In the genomic region with DNA sequence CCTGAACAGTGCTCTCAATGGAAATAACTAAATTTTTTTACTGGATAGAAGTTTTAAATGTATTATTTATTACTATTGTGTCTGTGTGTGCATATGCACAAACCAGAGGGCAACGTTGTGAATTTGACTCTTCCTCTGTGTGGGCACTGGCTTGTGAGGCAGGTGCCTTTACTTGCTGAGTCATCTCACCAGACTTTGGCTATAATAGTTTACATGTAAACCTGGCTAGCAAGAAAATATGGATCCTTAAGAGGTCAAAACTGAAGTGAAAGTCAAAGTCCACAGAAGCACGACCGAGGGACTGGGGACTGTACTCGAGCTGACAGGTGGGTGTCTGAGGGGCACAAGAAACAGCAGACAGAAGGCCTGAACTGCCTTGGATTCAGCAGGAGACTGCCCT, we compare ENCODE assay signal across 19 mouse cellular contexts. TPM values are rescaled to one million over a fixed set of nuclear protein-coding genes. Genes with fewer than 3 reads are reported as not detected.
DNase-seq lines count a peak whose midpoint lies in the region; ATAC-seq lines count a peak whose summit lies in the region.
"Had no signal": no experiment of that assay in that cellular context is flagged by ENCODE, and none has a peak within 500 bp of the region (broad histone marks: within the 10 kb centered on the region; RNA-seq: fewer than 3 reads in every experiment).

No protein-coding gene starts in this region.

- peaks cover 29% of the 10 kb centered on the region for H3K4me1 ChIP-seq in heart, embryonic 12.5 days (replicated peaks)
- peaks cover 47% of the 10 kb centered on the region for H3K4me1 ChIP-seq in megakaryocyte, embryonic 14.5 days
- H3K4me1 ChIP-seq: embryonic facial prominence, embryonic 12.5 days; forebrain, embryonic 15.5 days; hindbrain, embryonic 10.5 days had no signal

- H3K27ac ChIP-seq in heart, embryonic 12.5 days (ENCODE audit: poor library complexity, severe bottlenecking), result no peak overlapping the region
- H3K27ac ChIP-seq: embryonic facial prominence, embryonic 12.5 days; forebrain, embryonic 15.5 days; hindbrain, embryonic 10.5 days; hindbrain, embryonic 14.5 days; intestine, embryonic 15.5 days had no signal

- no peaks in the 10 kb centered on the region for H3K9me3 ChIP-seq in heart, embryonic 12.5 days (replicated peaks)
- no peaks in the 10 kb centered on the region for H3K9me3 ChIP-seq in megakaryocyte, embryonic 14.5 days
- H3K9me3 ChIP-seq: embryonic facial prominence, embryonic 12.5 days; forebrain, embryonic 15.5 days; G1E; hindbrain, embryonic 10.5 days; intestine, embryonic 15.5 days had no signal

- H3K27me3 ChIP-seq in heart, embryonic 12.5 days (replicated peaks), result no peaks in the 10 kb centered on the region
- no peaks in the 10 kb centered on the region for H3K27me3 ChIP-seq in megakaryocyte, embryonic 14.5 days (replicated peaks)
- H3K27me3 ChIP-seq: embryonic facial prominence, embryonic 12.5 days; forebrain, embryonic 15.5 days; intestine, embryonic 15.5 days had no signal

- H3K36me3 ChIP-seq in heart, embryonic 12.5 days, result peaks cover 15% of the 10 kb centered on the region
- H3K36me3 ChIP-seq in megakaryocyte, embryonic 14.5 days (replicated peaks; ENCODE audit: low read length), result peaks cover 57% of the 10 kb centered on the region
- H3K36me3 ChIP-seq: intestine, embryonic 15.5 days had no signal

- no peak for DNase-seq in heart, adult 9 months (ENCODE audit: low spot score in 2 of 2)
- peak; percentile 65 for DNase-seq in kidney, adult 9 months
- no peak for DNase-seq in kidney, adult 18-20 months
- no peak for DNase-seq in cerebellum, adult 9-10 months
- DNase-seq: adrenal gland, postnatal 10 days; cerebellum, adult 11 months; cerebellum, adult 8-10 months; cerebellum, postnatal 25 days; gastrocnemius, postnatal 36 days; heart, adult 18-20 months had no signal

- H3K4me3 ChIP-seq in heart, embryonic 12.5 days, result no peak overlapping the region
- peak overlapping the region; percentile 24 for H3K4me3 ChIP-seq in megakaryocyte, embryonic 14.5 days (replicated peaks)
- H3K4me3 ChIP-seq: embryonic facial prominence, embryonic 12.5 days; forebrain, embryonic 15.5 days; hindbrain, embryonic 10.5 days; intestine, embryonic 15.5 days had no signal

- H3K4me2 ChIP-seq in heart, embryonic 12.5 days, result no peak overlapping the region
- H3K4me2 ChIP-seq: embryonic facial prominence, embryonic 12.5 days; forebrain, embryonic 15.5 days; hindbrain, embryonic 14.5 days; intestine, embryonic 15.5 days had no signal

- ATAC-seq in heart, embryonic 12.5 days (ENCODE audit: insufficient number of reproducible peaks, low FRiP score), result no peak
- ATAC-seq in megakaryocyte, adult 5-6 weeks (ENCODE audit: poor library complexity, severe bottlenecking), result no peak
- ATAC-seq: forebrain, embryonic 15.5 days; intestine, embryonic 15.5 days had no signal

- H3K9ac ChIP-seq in heart, embryonic 12.5 days, result 0 out of 2 replicates have a peak overlapping the region, but pooled peaks have one; percentile 26
- H3K9ac ChIP-seq: embryonic facial prominence, embryonic 12.5 days; forebrain, embryonic 15.5 days; hindbrain, embryonic 14.5 days; intestine, embryonic 15.5 days had no signal

- 75% methylated on average over 4 of the region's 4 CpGs for WGBS in heart, embryonic 12.5 days

RNA-seq across cellular contexts. Expression of gene Mrnip, which starts 8.5 kb away (rescaled TPM):
- polyA plus RNA-seq in heart, embryonic 12.5 days (2016; fragmentation: Nextera tagmentation; extraction: Ambion mirVana), result 10.1 and 11.6 TPM in 2 replicates
- 3.7 TPM in 1 of 2 replicates, not detected in the other for polyA plus RNA-seq in megakaryocyte, embryonic 14.5 days (2012; ENCODE audit: insufficient read depth, low replicate concordance)
- total RNA-seq in megakaryocyte, adult 5-6 weeks (2015), result 7.6 and 9.2 TPM in 2 replicates
- 7.5 and 11.6 TPM in 2 replicates for total RNA-seq in megakaryocyte, adult 5-6 weeks (2017)

RNA-seq across cellular contexts. Expression of gene Sqstm1, which starts 27.9 kb away (rescaled TPM):
- 209 and 210 TPM in 2 replicates for polyA plus RNA-seq in heart, embryonic 12.5 days (2016; fragmentation: Nextera tagmentation; extraction: Ambion mirVana)
- polyA plus RNA-seq in megakaryocyte, embryonic 14.5 days (2012; ENCODE audit: insufficient read depth, low replicate concordance), result 154 and 155 TPM in 2 replicates
- 51.8 and 56.7 TPM in 2 replicates for total RNA-seq in megakaryocyte, adult 5-6 weeks (2015)
- 298 and 386 TPM in 2 replicates for total RNA-seq in megakaryocyte, adult 5-6 weeks (2017)

RNA-seq across cellular contexts. Expression of gene Mgat4b, which starts 28.0 kb away (rescaled TPM):
- polyA plus RNA-seq in heart, embryonic 12.5 days (2016; fragmentation: Nextera tagmentation; extraction: Ambion mirVana), result 35.4 and 39.3 TPM in 2 replicates
- 119 and 130 TPM in 2 replicates for polyA plus RNA-seq in megakaryocyte, embryonic 14.5 days (2012; ENCODE audit: insufficient read depth, low replicate concordance)
- total RNA-seq in megakaryocyte, adult 5-6 weeks (2015), result 17.1 and 22.2 TPM in 2 replicates
- 9.1 and 12.1 TPM in 2 replicates for total RNA-seq in megakaryocyte, adult 5-6 weeks (2017)

RNA-seq across cellular contexts. Expression of gene Tbc1d9b, which starts 51.5 kb away (rescaled TPM):
- polyA plus RNA-seq in heart, embryonic 12.5 days (2016; fragmentation: Nextera tagmentation; extraction: Ambion mirVana), result 35.5 and 35.9 TPM in 2 replicates
- 10.0 and 34.0 TPM in 2 replicates for polyA plus RNA-seq in megakaryocyte, embryonic 14.5 days (2012; ENCODE audit: insufficient read depth, low replicate concordance)
- total RNA-seq in megakaryocyte, adult 5-6 weeks (2015), result 17.8 and 23.5 TPM in 2 replicates
- total RNA-seq in megakaryocyte, adult 5-6 weeks (2017), result 30.9 and 36.7 TPM in 2 replicates

RNA-seq across cellular contexts. Expression of gene Ltc4s, which starts 55.7 kb away (rescaled TPM):
- 0.63 and 0.70 TPM in 2 replicates for polyA plus RNA-seq in heart, embryonic 12.5 days (2016; fragmentation: Nextera tagmentation; extraction: Ambion mirVana)
- 10.5 and 22.9 TPM in 2 replicates for polyA plus RNA-seq in megakaryocyte, embryonic 14.5 days (2012; ENCODE audit: insufficient read depth, low replicate concordance)
- not detected in 2 replicates for total RNA-seq in megakaryocyte, adult 5-6 weeks (2015)
- total RNA-seq in megakaryocyte, adult 5-6 weeks (2017), result 0.66 TPM in 1 of 2 replicates, not detected in the other
- total RNA-seq: G1E had no signal
- polyA plus RNA-seq: G1E had no signal
